Mouse (Mus musculus) T-helper 17 cell (primary cell): ENCODE data around the gene Fam171a1.

ENCODE experiments used
- in situ Hi-C, 2 experiments: fragments of 300-600 bp; cut with MboI, MseI; formaldehyde crosslinking; loops; 1 replicate in 1 of 2; 2 replicates in 1 of 2; pipeline ENCODE4 v1.15.1; 2025; ENCODE audit warnings: high pct_unique_total_duplicates in 2 of 2

Fam171a1 gene

GRCm38 (mm10) chr2:3138308-3138707 is 24.3 kb downstream of the Fam171a1 start:
- in situ Hi-C loops, result no loop called here

GRCm38 (mm10) chr2:3139065-3139464 is 25.0 kb downstream of the Fam171a1 start:
- in situ Hi-C loops, result no loop called here

- in situ Hi-C loops, result no loop called here
These were observed 25.6 kb downstream of the Fam171a1 start for GRCm38 (mm10) chr2:3139578-3139977.

- in situ Hi-C loops, result no loop called here
These were observed 26.6 kb downstream of the Fam171a1 start for GRCm38 (mm10) chr2:3140585-3140984.

- in situ Hi-C loops, result no loop called here
These were observed 27.8 kb downstream of the Fam171a1 start for GRCm38 (mm10) chr2:3141804-3142203.

GRCm38 (mm10) chr2:3144291-3144690 is 30.3 kb downstream of the Fam171a1 start:
- in situ Hi-C loops, result no loop called here

GRCm38 (mm10) chr2:3147550-3148157 is 33.6 kb downstream of the Fam171a1 start:
- in situ Hi-C loops, result no loop called here

GRCm38 (mm10) chr2:3148731-3149130 is 34.7 kb downstream of the Fam171a1 start:
- in situ Hi-C loops, result no loop called here

- in situ Hi-C loops, result no loop called here
These were observed 36.3 kb downstream of the Fam171a1 start for GRCm38 (mm10) chr2:3150324-3150723.

- in situ Hi-C loops, result no loop called here
These were observed 37.3 kb downstream of the Fam171a1 start for GRCm38 (mm10) chr2:3151336-3151735.

GRCm38 (mm10) chr2:3154091-3154665 is 40.2 kb downstream of the Fam171a1 start:
- in situ Hi-C loops, result no loop called here

- in situ Hi-C loops, result no loop called here
These were observed 41.0 kb downstream of the Fam171a1 start for GRCm38 (mm10) chr2:3154986-3155385.

GRCm38 (mm10) chr2:3157030-3157429 is 43.0 kb downstream of the Fam171a1 start:
- in situ Hi-C loops, result no loop called here

- in situ Hi-C loops, result no loop called here
These were observed 43.8 kb downstream of the Fam171a1 start for GRCm38 (mm10) chr2:3157661-3158344.

GRCm38 (mm10) chr2:3158682-3159412 is 44.8 kb downstream of the Fam171a1 start:
- in situ Hi-C loops, result no loop called here

- in situ Hi-C loops, result no loop called here
These were observed 47.6 kb downstream of the Fam171a1 start for GRCm38 (mm10) chr2:3161578-3161977.

GRCm38 (mm10) chr2:3163501-3164076 is 49.6 kb downstream of the Fam171a1 start:
- in situ Hi-C loops, result no loop called here

- in situ Hi-C loops, result loop anchor here in 1 of 2 experiments (5.0 kb wide), 1 partner anchor 88 kb away; no protein-coding TSS in a partner anchor
These were observed 51.1 kb downstream of the Fam171a1 start for GRCm38 (mm10) chr2:3165037-3165600.

- in situ Hi-C loops, result loop anchor here in 1 of 2 experiments (5.0 kb wide), 1 partner anchor 89 kb away; no protein-coding TSS in a partner anchor
These were observed 52.0 kb downstream of the Fam171a1 start for GRCm38 (mm10) chr2:3165890-3166605.

GRCm38 (mm10) chr2:3168719-3169402 is 54.8 kb downstream of the Fam171a1 start:
- in situ Hi-C loops, result loop anchor here in 1 of 2 experiments (5.0 kb wide), 1 partner anchor 92 kb away; no protein-coding TSS in a partner anchor
